In genomic region chr2:121450093-121450492, GRCm38 (mm10) we compare ENCODE assay signal across 9 mouse cellular contexts. TPM values are rescaled to one million over a fixed set of nuclear protein-coding genes. Genes with fewer than 3 reads are reported as not detected.
DNase-seq lines count a peak whose midpoint lies in the region; ATAC-seq lines count a peak whose summit lies in the region.
"Had no signal": no experiment of that assay in that cellular context is flagged by ENCODE, and none has a peak within 500 bp of the region (broad histone marks: within the 10 kb centered on the region; RNA-seq: fewer than 3 reads in every experiment).

No protein-coding gene starts in this region.

- peaks cover 21% of the 10 kb centered on the region for H3K36me3 ChIP-seq in forebrain, embryonic 13.5 days (ENCODE audit: poor library complexity, severe bottlenecking)
- no peaks in the 10 kb centered on the region; the same call in 1 of the 2 replicates for H3K36me3 ChIP-seq in intestine, embryonic 16.5 days (ENCODE audit: control insufficient read depth, insufficient read depth, low read length)

- H3K9me3 ChIP-seq in forebrain, embryonic 13.5 days (replicated peaks) = no peaks in the 10 kb centered on the region
- H3K9me3 ChIP-seq in intestine, embryonic 16.5 days (ENCODE audit: control insufficient read depth, low read length) = no peaks in the 10 kb centered on the region

- H3K27me3 ChIP-seq in forebrain, embryonic 13.5 days = no peaks in the 10 kb centered on the region
- H3K27me3 ChIP-seq in intestine, embryonic 16.5 days (replicated peaks; ENCODE audit: control insufficient read depth, insufficient read depth, low read length) = no peaks in the 10 kb centered on the region

- DNase-seq in 3134 (ENCODE audit: extremely low read depth, insufficient read length, low spot score) = peak; percentile 30
- DNase-seq in CD4-positive helper T cell, adult 2 months (ENCODE audit: low read depth, low spot score) = peak; percentile 33
- DNase-seq in lung, postnatal 4 days = peak; percentile 39 to 43
- DNase-seq in right cerebral cortex, adult 18-20 months = no peak
- DNase-seq in right cerebral cortex, postnatal 10 days (ENCODE audit: low spot score in 2 of 2) = no peak
- no peak for DNase-seq in layer of hippocampus, postnatal 14 days (ENCODE audit: low spot score in 2 of 2)

- peaks cover 28% of the 10 kb centered on the region for H3K4me1 ChIP-seq in forebrain, embryonic 13.5 days
- peaks cover 17% of the 10 kb centered on the region for H3K4me1 ChIP-seq in intestine, embryonic 16.5 days (ENCODE audit: control insufficient read depth, insufficient read depth, low read length)

- H3K9ac ChIP-seq in forebrain, embryonic 13.5 days = peak overlapping the region; percentile 88
- H3K9ac ChIP-seq in intestine, embryonic 16.5 days (ENCODE audit: low read depth, low read length) = peak overlapping the region; percentile 100

- peak overlapping the region; percentile 98 for H3K4me2 ChIP-seq in forebrain, embryonic 13.5 days
- H3K4me2 ChIP-seq in intestine, embryonic 16.5 days (ENCODE audit: low read depth, low read length) = peak overlapping the region; percentile 84

- WGBS in forebrain, embryonic 13.5 days = 7% methylated on average over 7 of the region's 7 CpGs
- under 1% methylated on average over 7 of the region's 7 CpGs for WGBS in intestine, embryonic 16.5 days

- ATAC-seq in forebrain, embryonic 13.5 days = no peak
- 0 out of 2 replicates have a peak, but pooled peaks have one; percentile 2 for ATAC-seq in intestine, embryonic 16.5 days

- peak overlapping the region; percentile 95; the same call in 1 of the 2 replicates for H3K27ac ChIP-seq in forebrain, embryonic 13.5 days
- peak overlapping the region; percentile 97 for H3K27ac ChIP-seq in intestine, embryonic 16.5 days (ENCODE audit: low read length)

- H3K4me3 ChIP-seq in forebrain, embryonic 13.5 days = peak overlapping the region; percentile 93
- H3K4me3 ChIP-seq in intestine, embryonic 16.5 days (ENCODE audit: low read length) = peak overlapping the region; percentile 99

RNA-seq across cellular contexts. Expression of gene Serf2, which starts 1.1 kb away (rescaled TPM):
- 420 and 494 TPM in 2 replicates for polyA plus RNA-seq in forebrain, embryonic 13.5 days (2015; fragmentation: Nextera tagmentation; extraction: Ambion mirVana)
- 456 and 469 TPM in 2 replicates for polyA plus RNA-seq in intestine, embryonic 16.5 days (2015; fragmentation: Nextera tagmentation; extraction: Ambion mirVana)
- total RNA-seq in layer of hippocampus, postnatal 14 days (2021) = 100 to 1,000 TPM; 157 to 166 TPM

RNA-seq across cellular contexts. Expression of gene Hypk, which starts 3.0 kb away (rescaled TPM):
- polyA plus RNA-seq in forebrain, embryonic 13.5 days (2015; fragmentation: Nextera tagmentation; extraction: Ambion mirVana) = 115 and 122 TPM in 2 replicates
- polyA plus RNA-seq in intestine, embryonic 16.5 days (2015; fragmentation: Nextera tagmentation; extraction: Ambion mirVana) = 88.3 and 89.9 TPM in 2 replicates
- total RNA-seq in layer of hippocampus, postnatal 14 days (2021) = 10 to 100 TPM; 20.1 to 27.8 TPM

RNA-seq across cellular contexts. Expression of gene Ell3, which starts 6.0 kb away (rescaled TPM):
- polyA plus RNA-seq in forebrain, embryonic 13.5 days (2015; fragmentation: Nextera tagmentation; extraction: Ambion mirVana) = 1.7 and 2.1 TPM in 2 replicates
- polyA plus RNA-seq in intestine, embryonic 16.5 days (2015; fragmentation: Nextera tagmentation; extraction: Ambion mirVana) = 6.7 and 7.9 TPM in 2 replicates
- total RNA-seq in layer of hippocampus, postnatal 14 days (2021) = not detected
- total RNA-seq: hematopoietic stem cell, adult 5-6 weeks had no signal

RNA-seq across cellular contexts. Expression of gene Serinc4, which starts 6.5 kb away (rescaled TPM):
- 0.90 and 0.92 TPM in 2 replicates for polyA plus RNA-seq in forebrain, embryonic 13.5 days (2015; fragmentation: Nextera tagmentation; extraction: Ambion mirVana)
- 0.13 TPM in 1 of 2 replicates, not detected in the other for polyA plus RNA-seq in intestine, embryonic 16.5 days (2015; fragmentation: Nextera tagmentation; extraction: Ambion mirVana)
- under 1 TPM; 0.97 to 0.98 TPM for total RNA-seq in layer of hippocampus, postnatal 14 days (2021)

RNA-seq across cellular contexts. Expression of gene Mfap1b, which starts 23.8 kb away (rescaled TPM):
- 70.7 and 71.7 TPM in 2 replicates for polyA plus RNA-seq in forebrain, embryonic 13.5 days (2015; fragmentation: Nextera tagmentation; extraction: Ambion mirVana)
- polyA plus RNA-seq in intestine, embryonic 16.5 days (2015; fragmentation: Nextera tagmentation; extraction: Ambion mirVana) = 38.2 and 40.2 TPM in 2 replicates
- 10 to 100 TPM; 38.0 to 40.6 TPM for total RNA-seq in layer of hippocampus, postnatal 14 days (2021)

Comparison
In these comparisons a context has a peak if more than half of its experiments do, and no peak if none do; other contexts are left out.
1. DNase-seq: peak in 3134 (single experiment), CD4-positive helper T cell, adult 2 months (single experiment) and lung, postnatal 4 days (2 of 2); none in right cerebral cortex, adult 18-20 months (single experiment), right cerebral cortex, postnatal 10 days (0 of 2) and layer of hippocampus, postnatal 14 days (0 of 2).